Mouse (Mus musculus) stomach, adult 2 months (tissue): ENCODE measurements around the gene Gm13083. TPM values are rescaled to one million over a fixed set of nuclear protein-coding genes. Genes with fewer than 3 reads are reported as not detected.

Experiments
- polyA plus RNA-seq: library from polyadenylated mRNA; depleted of rRNA; stranded (reverse); fragments of >200 nt; gene quantifications from 2 replicates; pipeline ENCODE4 v1.2.3, GENCODE M21; 2012; rRNA removed

The Gm13083 gene
- not detected in 2 replicates for polyA plus RNA-seq

GRCm38 (mm10) chr4:143614703-143615102 is at the start of gene Gm13083:
Gene Gm13083, plus strand, starts transcription at chr4:143615003.

GRCm38 (mm10) chr4:143657146-143657545 is 42.3 kb downstream of the Gm13083 start, which contains the start of gene Gm13088:
Gene Gm13088, minus strand, starts transcription at chr4:143657246.

Other genes with a start within 250 kb of the Gm13083 start
- gene Pramel1, start 220.6 kb upstream of the Gm13083 start, polyA plus RNA-seq: not detected in 2 replicates
- 1.6 and 2.3 TPM in 2 replicates for gene Pramef8, start 202.6 kb upstream of the Gm13083 start, polyA plus RNA-seq
- gene Oog4, start 164.7 kb upstream of the Gm13083 start, polyA plus RNA-seq: not detected in 2 replicates
- not detected in 2 replicates for gene Gm13043, start 103.7 kb upstream of the Gm13083 start, polyA plus RNA-seq
- not detected in 2 replicates for gene Gm13040, start 79.0 kb upstream of the Gm13083 start, polyA plus RNA-seq
- not detected in 2 replicates for gene BC080695, start 63.3 kb upstream of the Gm13083 start, polyA plus RNA-seq
- gene Gm13057, start 63.3 kb upstream of the Gm13083 start, polyA plus RNA-seq: not detected in 2 replicates
- gene Gm13088, start 42.2 kb downstream of the Gm13083 start, polyA plus RNA-seq: not detected in 2 replicates
- gene Gm13089, start 87.7 kb downstream of the Gm13083 start, polyA plus RNA-seq: not detected in 2 replicates
- gene Gm13078, start 104.5 kb downstream of the Gm13083 start, polyA plus RNA-seq: not detected in 2 replicates
- not detected in 2 replicates for gene Gm13023, start 174.3 kb downstream of the Gm13083 start, polyA plus RNA-seq
- gene Gm13084, start 201.1 kb downstream of the Gm13083 start, polyA plus RNA-seq: not detected in 2 replicates
- gene Gm13103, start 231.5 kb downstream of the Gm13083 start, polyA plus RNA-seq: not detected in 2 replicates